Mouse (Mus musculus): ENCODE measurements around the gene Ms4a4d.
"Not testable (repeated sequence)": the region's sequence is repeated elsewhere in the genome, so short reads cannot be mapped to it uniquely, and the experiment has no call there.

GRCm38 (mm10) chr19:11559560-11559959 lies 23.0 kb downstream of the Ms4a4d start:
- not testable (repeated sequence) for TF ChIP-seq CTCF (IDR thresholded peaks at IDR 0.05; ENCODE audit: low read depth, low read length); POLR2A (IDR thresholded peaks at IDR 0.05; ENCODE audit: insufficient read depth, low read length)

Data from ES-Bruce4 (cell line).